Mouse (Mus musculus): ENCODE results near the gene Tspo2. TPM values are rescaled to one million over a fixed set of nuclear protein-coding genes. Genes with fewer than 3 reads are reported as not detected.
A peak's percentile ranks its signal among the peaks of the same experiment; 100 is the strongest.

Gene Tspo2
- polyA plus RNA-seq, 1 experiment from 2014 or later, result 0.51 TPM

DNA sequence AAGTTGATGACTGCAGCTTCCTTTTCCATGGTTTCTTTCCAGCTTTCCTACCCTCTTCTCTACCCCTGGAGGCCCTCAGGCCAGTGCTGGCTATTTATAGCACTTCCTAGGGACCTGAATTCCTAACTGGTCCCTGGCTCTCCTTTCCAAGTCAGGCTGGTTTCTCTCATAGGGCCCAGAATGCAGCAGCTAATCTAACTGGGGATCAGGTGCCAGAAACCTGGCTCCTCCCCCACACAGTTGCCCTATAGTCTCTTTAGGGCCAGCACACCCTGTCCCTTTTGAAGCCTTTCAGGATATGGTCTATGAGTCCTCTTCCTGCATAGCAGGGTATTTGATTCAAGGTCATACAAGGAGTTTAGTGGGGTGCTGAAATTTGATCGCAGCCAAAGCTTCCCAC is 14.8 kb downstream of the Tspo2 start:
- ATAC-seq (ENCODE audit: low FRiP score, low TSS enrichment) (peak; percentile 14; the same call in 1 of the 2 replicates), DNase-seq (ENCODE audit: low spot score) (no peak)
- Histone ChIP-seq H3K4me3 (ENCODE audit: low read depth, low read length) (no peak overlapping the region), H3K27ac (replicated peaks) (peak overlapping the region; percentile 74), H3K9ac (ENCODE audit: low read length) (no peak overlapping the region), H3K36me3 (ENCODE audit: control insufficient read depth, insufficient read depth, low read length) (no peaks in the 10 kb centered on the region), H3K9me3 (ENCODE audit: control insufficient read depth, low read length) (no peaks in the 10 kb centered on the region), H3K4me2 (replicated peaks; ENCODE audit: low read depth) (no peak overlapping the region), H3K4me1 (replicated peaks; ENCODE audit: control insufficient read depth, insufficient read depth) (peaks cover 2% of the 10 kb centered on the region; the same call in 1 of the 2 replicates), H3K27me3 (ENCODE audit: control insufficient read depth, insufficient read depth, low read length) (no peaks in the 10 kb centered on the region)
- TF ChIP-seq CTCF (IDR thresholded peaks at IDR 0.05; ENCODE audit: low read depth) (no peak), EP300 (optimal IDR thresholded peaks at IDR 0.05) (no peak)
- 59% methylated on average over 1 of the region's 1 CpGs for WGBS

GRCm38 (mm10) chr17:48434479-48434878 is 16.8 kb downstream of the Tspo2 start:
- Histone ChIP-seq H3K4me2 (replicated peaks; ENCODE audit: low read depth) (no peak overlapping the region), H3K9ac (ENCODE audit: low read length) (no peak overlapping the region), H3K4me1 (replicated peaks; ENCODE audit: control insufficient read depth, insufficient read depth) (peaks cover 5% of the 10 kb centered on the region), H3K27ac (replicated peaks) (no peak overlapping the region), H3K36me3 (ENCODE audit: control insufficient read depth, insufficient read depth, low read length) (no peaks in the 10 kb centered on the region), H3K4me3 (ENCODE audit: low read depth, low read length) (no peak overlapping the region), H3K27me3 (ENCODE audit: control insufficient read depth, insufficient read depth, low read length) (no peaks in the 10 kb centered on the region), H3K9me3 (ENCODE audit: control insufficient read depth, low read length) (no peaks in the 10 kb centered on the region)
- DNase-seq (ENCODE audit: low spot score), result no peak
- 85% methylated on average over 5 of the region's 5 CpGs for WGBS
- TF ChIP-seq CTCF (IDR thresholded peaks at IDR 0.05; ENCODE audit: low read depth), result no peak
- no peak for TF ChIP-seq EP300 (optimal IDR thresholded peaks at IDR 0.05)
- ATAC-seq (ENCODE audit: low FRiP score, low TSS enrichment), result no peak

DNA sequence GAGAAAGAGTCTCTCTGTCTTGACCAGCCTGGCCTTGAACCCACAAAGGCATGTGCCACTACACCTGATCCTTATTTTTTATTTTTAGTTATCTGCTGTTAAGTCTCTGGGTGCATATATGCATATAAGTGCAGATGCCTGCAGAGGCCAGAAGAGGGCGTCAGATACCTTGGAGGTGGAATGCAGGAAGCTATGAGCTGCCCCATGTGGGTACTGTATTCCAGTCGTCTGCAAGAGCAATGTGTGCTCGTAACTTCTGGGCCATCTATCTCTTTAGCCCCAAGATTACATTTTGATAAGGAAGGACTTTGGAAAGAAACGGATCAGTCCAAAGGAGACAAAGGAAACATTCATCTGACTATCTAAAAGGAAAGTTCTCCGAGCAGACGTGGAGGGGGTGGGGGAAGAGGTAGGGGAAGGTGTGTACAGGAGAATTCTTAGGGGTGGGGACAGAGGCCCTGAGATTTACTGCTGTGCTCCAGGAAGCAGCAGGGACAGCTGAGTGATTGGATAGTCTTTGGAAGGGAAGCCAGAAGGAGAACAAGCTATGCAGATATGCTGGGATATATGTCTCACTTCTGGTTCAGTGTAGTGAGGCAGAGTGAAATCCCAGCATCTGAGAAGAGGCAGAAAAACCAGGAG is 17.5 kb downstream of the Tspo2 start:
- no peak overlapping the region for H3K4me2 ChIP-seq (replicated peaks; ENCODE audit: low read depth)
- H3K9me3 ChIP-seq (ENCODE audit: control insufficient read depth, low read length), result no peaks in the 10 kb centered on the region
- TF ChIP-seq CTCF (IDR thresholded peaks at IDR 0.05; ENCODE audit: low read depth) (peak; percentile 58), EP300 (optimal IDR thresholded peaks at IDR 0.05) (no peak)
- no peak overlapping the region for H3K9ac ChIP-seq (ENCODE audit: low read length)
- no peak overlapping the region for H3K4me3 ChIP-seq (ENCODE audit: low read depth, low read length)
- no peaks in the 10 kb centered on the region for H3K36me3 ChIP-seq (ENCODE audit: control insufficient read depth, insufficient read depth, low read length)
- WGBS, result 51% methylated on average over 6 of the region's 6 CpGs
- no peaks in the 10 kb centered on the region for H3K27me3 ChIP-seq (ENCODE audit: control insufficient read depth, insufficient read depth, low read length)
- H3K27ac ChIP-seq (replicated peaks), result no peak overlapping the region
- 0 out of 2 replicates have a peak, but pooled peaks have one; percentile 28 for ATAC-seq (ENCODE audit: low FRiP score, low TSS enrichment)
- DNase-seq (ENCODE audit: low spot score), result no peak
- H3K4me1 ChIP-seq (replicated peaks; ENCODE audit: control insufficient read depth, insufficient read depth), result peaks cover 5% of the 10 kb centered on the region

GRCm38 (mm10) chr17:48433006-48433655 is 18.2 kb downstream of the Tspo2 start:
- WGBS, result 69% methylated on average over 20 of the region's 20 CpGs
- TF ChIP-seq EP300 (optimal IDR thresholded peaks at IDR 0.05), result no peak
- no peak for TF ChIP-seq CTCF (IDR thresholded peaks at IDR 0.05; ENCODE audit: low read depth)
- H3K27me3 ChIP-seq (ENCODE audit: control insufficient read depth, insufficient read depth, low read length), result no peaks in the 10 kb centered on the region
- H3K36me3 ChIP-seq (ENCODE audit: control insufficient read depth, insufficient read depth, low read length), result no peaks in the 10 kb centered on the region
- H3K9ac ChIP-seq (ENCODE audit: low read length), result no peak overlapping the region
- H3K4me3 ChIP-seq (ENCODE audit: low read depth, low read length), result no peak overlapping the region
- peaks cover 5% of the 10 kb centered on the region for H3K4me1 ChIP-seq (replicated peaks; ENCODE audit: control insufficient read depth, insufficient read depth)
- no peak for ATAC-seq (ENCODE audit: low FRiP score, low TSS enrichment)
- H3K9me3 ChIP-seq (ENCODE audit: control insufficient read depth, low read length), result no peaks in the 10 kb centered on the region
- no peak for DNase-seq (ENCODE audit: low spot score)
- no peak overlapping the region for H3K4me2 ChIP-seq (replicated peaks; ENCODE audit: low read depth)
- no peak overlapping the region for H3K27ac ChIP-seq (replicated peaks)

DNA sequence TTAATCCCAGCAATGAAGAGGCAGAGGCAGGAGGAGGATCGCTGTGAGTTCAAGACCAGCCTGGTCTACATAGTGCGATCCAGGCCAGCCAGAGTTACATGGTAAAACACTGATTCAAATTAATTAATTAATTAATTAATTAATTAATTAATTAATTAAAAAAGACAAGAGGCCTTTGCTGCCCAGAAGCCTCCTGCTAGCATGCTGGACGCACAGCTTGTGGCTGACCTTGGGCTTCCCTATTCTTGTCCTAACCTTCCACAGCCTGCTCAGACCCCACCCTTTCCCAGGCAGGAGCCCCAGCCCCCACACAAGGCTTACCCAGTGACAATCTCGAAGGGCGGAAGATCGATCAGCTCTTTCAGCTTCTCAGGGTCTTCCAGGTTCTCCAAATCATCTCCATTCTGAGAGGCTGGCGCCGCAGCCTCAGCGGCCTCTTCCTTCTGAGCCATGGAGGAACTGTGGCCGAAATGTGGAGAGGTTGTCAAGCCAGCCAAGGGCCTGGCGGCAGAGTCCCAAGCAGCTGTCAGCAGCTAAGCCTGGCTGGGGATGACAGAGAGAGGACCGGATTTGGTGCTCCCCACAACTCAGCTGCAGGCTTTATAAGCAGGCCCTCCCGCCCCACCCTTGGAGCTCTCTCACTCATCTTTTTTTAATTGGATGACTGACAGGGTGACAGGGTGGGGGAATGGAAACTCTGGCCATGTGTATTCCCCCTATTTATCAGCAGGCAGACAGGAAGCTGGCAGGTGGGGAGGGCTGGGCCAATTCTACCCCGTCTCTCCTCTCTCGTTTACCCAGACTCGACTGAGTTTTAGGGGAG is 19.0 kb downstream of the Tspo2 start, which contains the start of gene Apobec2:
TSS of gene Apobec2 (minus strand) at position 773 of the 823 bp plus-strand sequence.
- DNase-seq (ENCODE audit: low spot score) (no peak), ATAC-seq (ENCODE audit: low FRiP score, low TSS enrichment) (no peak)
- H3K4me1 ChIP-seq (replicated peaks; ENCODE audit: control insufficient read depth, insufficient read depth), result peaks cover 5% of the 10 kb centered on the region
- H3K4me2 ChIP-seq (replicated peaks; ENCODE audit: low read depth), result no peak within 1 kb of the TSS; the same call in 1 of the 2 replicates
- no peak for TF ChIP-seq EP300 (optimal IDR thresholded peaks at IDR 0.05)
- TF ChIP-seq CTCF (IDR thresholded peaks at IDR 0.05; ENCODE audit: low read depth), result no peak
- no peaks in the 10 kb centered on the region for H3K27me3 ChIP-seq (ENCODE audit: control insufficient read depth, insufficient read depth, low read length)
- H3K4me3 ChIP-seq (ENCODE audit: low read depth, low read length), result no peak within 1 kb of the TSS
- H3K9ac ChIP-seq (ENCODE audit: low read length), result no peak within 1 kb of the TSS
- 43% methylated on average over 16 of the region's 16 CpGs for WGBS
- no peaks in the 10 kb centered on the region for H3K9me3 ChIP-seq (ENCODE audit: control insufficient read depth, low read length)
- H3K27ac ChIP-seq (replicated peaks), result 0 out of 2 replicates have a peak within 1 kb of the TSS, but pooled peaks have one; percentile 45
- no peaks in the 10 kb centered on the region for H3K36me3 ChIP-seq (ENCODE audit: control insufficient read depth, insufficient read depth, low read length)
